8 mouse cellular contexts compared by ENCODE assay signal in genomic region chr6:54038866-54039265, GRCm38 (mm10). TPM values are rescaled to one million over a fixed set of nuclear protein-coding genes. Genes with fewer than 3 reads are reported as not detected.
DNase-seq lines count a peak whose midpoint lies in the region; ATAC-seq lines count a peak whose summit lies in the region.

No protein-coding gene starts in this region.

- no peaks in the 10 kb centered on the region for H3K36me3 ChIP-seq in heart, embryonic 13.5 days
- H3K36me3 ChIP-seq in hindbrain, embryonic 10.5 days = no peaks in the 10 kb centered on the region
- H3K36me3 ChIP-seq in macrophage (ENCODE audit: inconsistent target) = no peaks in the 10 kb centered on the region

- H3K27ac ChIP-seq in heart, embryonic 13.5 days (replicated peaks) = peak overlapping the region; percentile 76; the same call in 1 of the 2 replicates
- H3K27ac ChIP-seq in hindbrain, embryonic 10.5 days = peak overlapping the region; percentile 93
- H3K27ac ChIP-seq in macrophage = no peak overlapping the region

- peak overlapping the region; percentile 95 for H3K4me2 ChIP-seq in heart, embryonic 13.5 days

- peak overlapping the region; percentile 77 for H3K4me3 ChIP-seq in heart, embryonic 13.5 days
- H3K4me3 ChIP-seq in hindbrain, embryonic 10.5 days = peak overlapping the region; percentile 69
- peak overlapping the region; percentile 7; the same call in 1 of the 2 replicates for H3K4me3 ChIP-seq in macrophage (ENCODE audit: inconsistent target)

- ATAC-seq in heart, embryonic 13.5 days (ENCODE audit: extremely low read depth, insufficient number of reproducible peaks, low FRiP score, low TSS enrichment) = no peak

- peaks cover 18% of the 10 kb centered on the region for H3K4me1 ChIP-seq in heart, embryonic 13.5 days
- H3K4me1 ChIP-seq in hindbrain, embryonic 10.5 days (replicated peaks) = peaks cover 34% of the 10 kb centered on the region

- DNase-seq in heart, adult 8-10 months (ENCODE audit: low spot score) = no peak
- DNase-seq in MN1 (ENCODE audit: low spot score) = peak; percentile 25
- DNase-seq in hindbrain, embryonic 10.5 days (ENCODE audit: low spot score) = no peak
- DNase-seq in thymus, adult 18-20 months = no peak
- no peak for DNase-seq in right cerebral cortex, adult 18-20 months
- DNase-seq in lung, postnatal 36 days = no peak

- 14% methylated on average over 10 of the region's 10 CpGs for WGBS in heart, embryonic 13.5 days
- WGBS in hindbrain, embryonic 10.5 days = 9% methylated on average over 10 of the region's 10 CpGs
- 59% methylated on average over 10 of the region's 10 CpGs for WGBS in macrophage (ENCODE audit: missing documents)

- peak overlapping the region; percentile 86 for H3K9ac ChIP-seq in heart, embryonic 13.5 days

- H3K79me2 ChIP-seq in macrophage (ENCODE audit: inconsistent target) = peaks cover 16% of the 10 kb centered on the region

- H3K27me3 ChIP-seq in heart, embryonic 13.5 days (replicated peaks) = peaks cover 52% of the 10 kb centered on the region
- H3K27me3 ChIP-seq in hindbrain, embryonic 10.5 days (ENCODE audit: insufficient read depth, poor library complexity, severe bottlenecking) = peaks cover 65% of the 10 kb centered on the region

- 0 out of 2 replicates have a peak, but pooled peaks cover 3% of the 10 kb centered on the region for H3K9me3 ChIP-seq in heart, embryonic 13.5 days
- no peaks in the 10 kb centered on the region for H3K9me3 ChIP-seq in hindbrain, embryonic 10.5 days

RNA-seq across cellular contexts. Expression of gene Chn2, which starts 0.5 kb away (rescaled TPM):
- 8.7 and 9.1 TPM in 2 replicates for polyA plus RNA-seq in heart, embryonic 13.5 days (2015; fragmentation: Nextera tagmentation; extraction: Ambion mirVana)
- total RNA-seq in heart, adult 8-10 months (2022) = 1 to 10 TPM; 2.7 to 5.1 (median 2.9) TPM
- polyA plus RNA-seq in hindbrain, embryonic 10.5 days (2016; fragmentation: Nextera tagmentation; extraction: Ambion mirVana) = 13.4 and 13.5 TPM in 2 replicates
- total RNA-seq in macrophage (2018; cell fraction: chromatin; rRNA removed) = 10 to 100 TPM in 13 of 26 experiments, 1 to 10 TPM in 13; 2.6 to 27.5 (median 9.4) TPM
- 10 to 100 TPM in 13 of 26 experiments, 1 to 10 TPM in 13; 2.9 to 13.4 (median 8.2) TPM for total RNA-seq in macrophage (2018; cell fraction: cytosol; rRNA removed)
- 10 to 100 TPM in 12 of 26 experiments, 1 to 10 TPM in 14; 2.1 to 24.5 (median 7.6) TPM for total RNA-seq in macrophage (2018; cell fraction: nucleus; rRNA removed)
- polyA plus RNA-seq in macrophage (2018) = 9.8 to 17.5 TPM (median 16.8 TPM) in 3 replicates

Comparison
In these comparisons a context has a peak if more than half of its experiments do, and no peak if none do; other contexts are left out.
1. H3K4me3 ChIP-seq: peak in every context shown above with its lines; median percentile 77 in heart, embryonic 13.5 days; 69 in hindbrain, embryonic 10.5 days; 7 in macrophage.